Mouse (Mus musculus): ENCODE measurements around the gene Hist1h2be. TPM values are rescaled to one million over a fixed set of nuclear protein-coding genes. Genes with fewer than 3 reads are reported as not detected.

Gene Hist1h2be
- polyA plus RNA-seq, 1 experiment: 0.86 TPM

- peak overlapping the region; percentile 50 for H3K27ac ChIP-seq (ENCODE audit: insufficient read depth, low read depth, low read length)
- H3K4me1 ChIP-seq (ENCODE audit: control insufficient read depth, insufficient read depth, low read length): peaks cover 13% of the 10 kb centered on the region
- peak overlapping the region; percentile 33; the same call in 1 of the 2 replicates for H3K4me3 ChIP-seq (ENCODE audit: insufficient read depth, low read length)
- TF ChIP-seq POLR2A (IDR thresholded peaks at IDR 0.05; ENCODE audit: borderline replicate concordance, low read depth, low read length) (no peak), CTCF (IDR thresholded peaks at IDR 0.05; ENCODE audit: low read depth, low read length) (no peak)
Measured at GRCm38 (mm10) chr13:23556906-23557305, 64.0 kb downstream of the Hist1h2be start.

GRCm38 (mm10) chr13:23555839-23556416 lies 65.0 kb downstream of the Hist1h2be start:
- peaks cover 13% of the 10 kb centered on the region for H3K4me1 ChIP-seq (ENCODE audit: control insufficient read depth, insufficient read depth, low read length)
- peak overlapping the region; percentile 62 for H3K4me3 ChIP-seq (ENCODE audit: insufficient read depth, low read length)
- no peak for TF ChIP-seq CTCF (IDR thresholded peaks at IDR 0.05; ENCODE audit: low read depth, low read length)
- TF ChIP-seq POLR2A (IDR thresholded peaks at IDR 0.05; ENCODE audit: borderline replicate concordance, low read depth, low read length): no peak

GRCm38 (mm10) chr13:23554925-23555838 lies 65.7 kb downstream of the Hist1h2be start:
- peak overlapping the region; percentile 62 for H3K4me3 ChIP-seq (ENCODE audit: insufficient read depth, low read length)
- peak overlapping the region; percentile 87 for H3K27ac ChIP-seq (ENCODE audit: insufficient read depth, low read depth, low read length)
- TF ChIP-seq POLR2A (IDR thresholded peaks at IDR 0.05; ENCODE audit: borderline replicate concordance, low read depth, low read length): peak; percentile 89
- no peak for TF ChIP-seq CTCF (IDR thresholded peaks at IDR 0.05; ENCODE audit: low read depth, low read length)
- peaks cover 14% of the 10 kb centered on the region for H3K4me1 ChIP-seq (ENCODE audit: control insufficient read depth, insufficient read depth, low read length)

More at GRCm38 (mm10) chr13:23555839-23556416, 65.0 kb downstream of the Hist1h2be start:
- H3K27ac ChIP-seq (ENCODE audit: insufficient read depth, low read depth, low read length): peak overlapping the region; percentile 87

GRCm38 (mm10) chr13:23554393-23554792 lies 66.5 kb downstream of the Hist1h2be start:
- H3K4me3 ChIP-seq (ENCODE audit: insufficient read depth, low read length): peak overlapping the region; percentile 12; the same call in 1 of the 2 replicates
- TF ChIP-seq POLR2A (IDR thresholded peaks at IDR 0.05; ENCODE audit: borderline replicate concordance, low read depth, low read length) (no peak), CTCF (IDR thresholded peaks at IDR 0.05; ENCODE audit: low read depth, low read length) (no peak)
- peak overlapping the region; percentile 87 for H3K27ac ChIP-seq (ENCODE audit: insufficient read depth, low read depth, low read length)
- peaks cover 14% of the 10 kb centered on the region for H3K4me1 ChIP-seq (ENCODE audit: control insufficient read depth, insufficient read depth, low read length)

- TF ChIP-seq CTCF (IDR thresholded peaks at IDR 0.05; ENCODE audit: low read depth, low read length): no peak
- no peak for TF ChIP-seq POLR2A (IDR thresholded peaks at IDR 0.05; ENCODE audit: borderline replicate concordance, low read depth, low read length)
- Histone ChIP-seq H3K4me1 (ENCODE audit: control insufficient read depth, insufficient read depth, low read length) (peaks cover 14% of the 10 kb centered on the region), H3K4me3 (ENCODE audit: insufficient read depth, low read length) (no peak within 1 kb of the TSS), H3K27ac (ENCODE audit: insufficient read depth, low read depth, low read length) (peak within 1 kb of the TSS; percentile 63)
Measured at GRCm38 (mm10) chr13:23552962-23553361, 68.0 kb downstream of the Hist1h2be start, which contains the start of gene Hist1h1d. Gene Hist1h1d (plus strand): TSS chr13:23553262.

- Histone ChIP-seq H3K4me3 (ENCODE audit: insufficient read depth, low read length) (peak overlapping the region; percentile 58; the same call in 1 of the 2 replicates), H3K4me1 (ENCODE audit: control insufficient read depth, insufficient read depth, low read length) (peaks cover 14% of the 10 kb centered on the region), H3K27ac (ENCODE audit: insufficient read depth, low read depth, low read length) (peak overlapping the region; percentile 63)
- TF ChIP-seq CTCF (IDR thresholded peaks at IDR 0.05; ENCODE audit: low read depth, low read length) (no peak), POLR2A (IDR thresholded peaks at IDR 0.05; ENCODE audit: borderline replicate concordance, low read depth, low read length) (no peak)
Measured at GRCm38 (mm10) chr13:23551931-23552914, 68.7 kb downstream of the Hist1h2be start.

- TF ChIP-seq POLR2A (IDR thresholded peaks at IDR 0.05; ENCODE audit: borderline replicate concordance, low read depth, low read length): peak; percentile 87
- Histone ChIP-seq H3K4me3 (ENCODE audit: insufficient read depth, low read length) (peak within 1 kb of the TSS; percentile 58), H3K27ac (ENCODE audit: insufficient read depth, low read depth, low read length) (peak within 1 kb of the TSS; percentile 77), H3K4me1 (ENCODE audit: control insufficient read depth, insufficient read depth, low read length) (peaks cover 11% of the 10 kb centered on the region)
Measured at GRCm38 (mm10) chr13:23551146-23551834, 69.6 kb downstream of the Hist1h2be start, which contains the start of gene Hist1h4f. Gene Hist1h4f (minus strand): TSS chr13:23551648.

GRCm38 (mm10) chr13:23550761-23551145 lies 70.2 kb downstream of the Hist1h2be start:
- peaks cover 12% of the 10 kb centered on the region for H3K4me1 ChIP-seq (ENCODE audit: control insufficient read depth, insufficient read depth, low read length)

More at GRCm38 (mm10) chr13:23550761-23551145, 70.2 kb downstream of the Hist1h2be start:
- peak overlapping the region; percentile 77 for H3K27ac ChIP-seq (ENCODE audit: insufficient read depth, low read depth, low read length)
- no peak for TF ChIP-seq POLR2A (IDR thresholded peaks at IDR 0.05; ENCODE audit: borderline replicate concordance, low read depth, low read length)
- TF ChIP-seq CTCF (IDR thresholded peaks at IDR 0.05; ENCODE audit: low read depth, low read length): no peak
- H3K4me3 ChIP-seq (ENCODE audit: insufficient read depth, low read length): peak overlapping the region; percentile 58
